Mouse (Mus musculus): ENCODE measurements around the gene Wnt3.

Wnt3 gene

DNA sequence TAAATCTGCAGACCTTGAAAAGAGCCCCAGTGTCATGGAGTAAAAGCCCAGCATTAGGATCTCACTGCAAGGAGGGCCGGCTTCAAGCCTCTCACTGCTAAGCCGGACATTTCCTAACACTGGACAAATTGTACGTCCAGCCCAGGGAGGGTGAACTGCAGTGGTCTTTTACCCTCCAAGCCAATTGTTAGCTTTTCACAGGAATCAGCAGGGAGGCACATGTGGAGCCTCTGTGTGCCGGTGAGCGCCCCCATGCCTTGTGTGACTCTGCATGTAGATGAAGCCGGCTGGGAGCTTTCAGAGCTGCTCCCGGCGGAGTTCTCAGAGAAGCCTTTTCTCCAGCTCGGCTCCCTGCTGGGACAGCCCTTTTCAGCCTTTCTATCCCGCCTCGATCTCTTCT is 66.9 kb downstream of the Wnt3 start:
- DNase-seq (ENCODE audit: low read depth, low spot score), result peak; percentile 57

DNA sequence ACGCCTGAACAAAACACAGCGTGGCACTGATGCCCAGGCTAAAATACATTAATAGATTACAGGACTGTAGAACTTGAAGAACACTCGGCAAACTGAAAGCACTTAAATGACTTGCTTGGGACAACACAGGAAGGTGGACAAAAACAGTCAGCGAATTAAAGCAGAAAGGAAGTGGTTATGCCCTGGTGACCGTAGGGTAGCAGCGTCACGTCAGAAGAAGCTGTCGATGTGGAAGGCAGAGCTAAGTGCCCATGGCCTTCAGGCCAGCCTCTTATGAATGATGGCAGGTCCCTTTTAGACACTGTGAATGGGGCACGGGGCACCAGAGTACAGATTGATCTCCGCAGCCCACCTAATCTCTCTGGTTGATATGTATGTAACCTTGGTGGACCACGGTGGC is 74.3 kb downstream of the Wnt3 start:
- no peak for DNase-seq (ENCODE audit: low read depth, low spot score)

DNA sequence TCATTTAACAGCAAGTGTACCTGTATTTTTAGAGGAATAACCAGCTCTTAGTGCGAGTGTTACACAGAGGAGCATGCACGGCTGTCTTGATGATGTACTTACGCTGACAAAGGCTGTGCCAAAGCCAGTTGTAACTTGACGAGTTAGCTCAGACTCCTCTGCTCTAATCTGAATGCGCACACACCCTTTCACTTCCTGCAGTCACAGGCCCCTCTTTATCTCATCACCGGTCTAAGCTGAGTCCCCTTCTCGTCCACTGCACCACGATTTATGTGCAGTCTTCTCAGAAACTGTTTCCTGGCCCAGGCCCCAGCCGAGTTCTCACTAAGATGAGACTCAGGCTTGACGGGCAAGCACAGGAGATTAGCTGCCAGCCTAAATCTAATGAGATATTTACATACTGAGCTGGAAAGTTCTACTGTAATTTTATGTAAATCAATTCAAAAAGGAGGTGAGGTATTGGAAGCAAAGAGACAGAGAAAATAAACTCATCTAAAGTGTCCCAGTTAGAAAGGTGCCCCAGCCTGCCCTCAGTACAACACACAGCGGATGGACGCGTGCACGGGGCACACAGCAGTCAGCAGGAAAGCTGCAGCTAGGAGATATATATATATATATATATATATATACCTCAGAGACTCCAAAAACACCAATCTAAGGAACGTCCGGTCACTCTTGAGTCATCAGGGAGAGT is 78.8 kb downstream of the Wnt3 start:
- DNase-seq (ENCODE audit: low read depth, low spot score), result no peak

DNA sequence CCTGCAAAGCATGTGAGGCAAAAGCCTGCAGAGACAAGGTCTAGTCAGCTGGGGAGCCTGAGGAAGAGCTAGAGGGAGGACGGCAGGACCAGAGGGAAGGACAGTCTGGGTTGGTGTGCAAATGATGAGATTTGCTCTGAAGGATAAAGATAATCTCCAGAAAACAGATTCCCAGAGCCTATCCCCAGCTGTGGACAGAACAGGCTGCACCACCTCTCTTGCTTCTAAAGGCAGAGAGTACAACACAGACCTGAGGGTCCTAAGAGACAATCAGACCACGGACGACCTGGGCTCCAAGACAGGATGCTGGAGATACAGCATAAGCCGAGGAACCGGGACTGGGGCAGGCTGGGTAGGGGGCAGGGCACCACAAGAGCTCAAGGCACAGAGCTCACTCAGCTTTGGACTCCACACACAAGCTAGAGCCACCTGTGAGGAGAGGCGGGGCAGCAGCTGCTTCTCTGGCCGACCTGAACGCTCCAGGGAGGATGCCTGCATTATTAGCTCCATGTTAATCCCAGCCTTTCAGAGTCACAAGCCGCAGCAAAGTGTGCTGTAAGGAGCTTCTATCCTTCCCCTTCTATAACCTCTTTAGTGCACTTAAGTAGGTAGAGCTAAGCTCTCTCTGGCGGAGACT is 79.5 kb downstream of the Wnt3 start:
- DNase-seq (ENCODE audit: low read depth, low spot score), result no peak

DNA sequence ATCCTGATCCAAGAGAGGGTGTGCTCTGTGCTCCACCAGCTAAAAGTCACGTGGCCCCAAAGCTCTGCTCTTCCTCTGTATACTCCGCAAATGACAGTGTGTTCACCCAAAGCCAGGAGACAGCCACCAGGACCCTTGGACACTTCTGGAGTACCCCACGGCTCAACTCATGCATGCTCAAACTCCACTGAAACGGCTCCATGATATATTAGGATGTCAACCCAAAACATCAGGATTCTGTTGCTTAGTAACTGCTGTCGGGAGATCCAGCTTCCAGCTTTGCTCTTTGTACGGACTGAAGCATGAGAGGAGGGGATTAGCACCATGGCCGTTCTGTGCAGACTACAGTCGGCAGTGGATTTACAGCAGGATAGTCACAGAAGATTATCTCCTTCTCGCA is 80.3 kb downstream of the Wnt3 start:
- no peak for DNase-seq (ENCODE audit: low read depth, low spot score)

DNA sequence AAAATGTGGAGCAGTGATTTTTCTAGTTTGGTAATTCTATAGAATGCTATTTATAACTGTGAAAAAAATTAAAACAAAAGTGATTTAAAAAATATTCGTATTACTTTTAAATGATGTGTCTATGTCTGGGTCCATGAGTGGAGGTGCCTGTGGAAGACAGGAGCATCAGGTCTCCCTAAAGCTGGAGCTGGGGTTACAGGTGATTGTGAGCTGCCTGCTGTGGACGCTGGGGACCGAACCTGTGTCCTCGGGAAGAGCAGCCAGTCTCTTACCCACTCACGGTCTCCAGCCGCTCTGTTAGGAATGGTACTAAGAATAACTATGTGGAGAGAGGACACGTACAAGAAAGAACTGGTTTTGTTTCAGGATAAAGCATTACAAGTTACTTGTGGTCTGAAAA is 82.7 kb downstream of the Wnt3 start:
- DNase-seq (ENCODE audit: low read depth, low spot score), result no peak

DNA sequence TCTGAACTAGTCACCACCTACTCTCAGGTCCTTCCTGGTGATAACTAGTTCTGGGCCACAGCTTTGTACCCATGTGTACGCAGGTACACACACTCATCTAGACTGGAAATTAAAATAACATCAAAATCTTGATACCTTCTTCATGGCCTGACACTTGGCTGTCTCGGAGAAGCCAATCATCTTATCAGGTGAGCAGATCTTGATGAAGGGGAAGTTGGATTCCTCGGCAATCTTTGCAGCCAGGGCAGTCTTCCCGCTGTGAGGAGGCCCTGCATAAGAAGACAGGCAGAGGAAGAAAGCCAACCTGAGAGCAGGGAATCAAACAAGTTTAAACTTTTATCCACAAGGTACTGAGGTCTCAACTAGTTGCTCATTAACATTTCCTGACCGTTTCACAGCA is 84.8 kb downstream of the Wnt3 start:
- DNase-seq (ENCODE audit: low read depth, low spot score), result no peak

DNA sequence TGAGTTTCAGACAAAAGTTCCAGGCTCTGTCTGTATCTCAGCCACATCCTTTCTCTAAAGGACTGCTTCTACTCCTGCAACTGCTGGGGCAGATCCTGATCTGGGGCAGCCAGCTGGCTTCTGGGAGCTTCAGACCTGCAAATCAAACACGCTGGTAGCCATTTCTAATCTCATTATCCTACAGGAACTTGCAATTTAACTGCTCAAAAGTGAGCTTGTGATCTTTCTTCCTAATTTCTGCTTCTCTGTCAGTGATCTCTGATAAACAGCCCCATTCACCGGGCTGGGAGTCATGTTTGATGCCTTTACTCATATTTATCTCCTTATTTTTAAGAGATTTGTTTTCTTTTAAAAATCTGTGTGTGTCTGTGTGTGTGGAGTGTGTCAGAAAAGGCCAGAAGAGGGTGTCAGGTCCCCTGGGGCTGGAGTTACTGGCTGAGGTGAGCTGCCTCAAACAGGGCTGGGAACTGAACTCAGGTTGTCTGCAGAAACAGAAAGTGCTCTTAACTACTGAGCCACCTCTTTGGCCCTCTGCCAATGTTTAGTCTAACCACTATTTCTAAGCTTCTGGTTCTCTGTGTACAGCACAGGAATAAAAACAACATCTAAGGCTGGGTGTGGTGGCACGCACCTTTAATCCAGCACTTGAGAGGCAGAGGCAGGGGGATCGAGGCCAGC is 86.1 kb downstream of the Wnt3 start:
- DNase-seq (ENCODE audit: low read depth, low spot score), result no peak

DNA sequence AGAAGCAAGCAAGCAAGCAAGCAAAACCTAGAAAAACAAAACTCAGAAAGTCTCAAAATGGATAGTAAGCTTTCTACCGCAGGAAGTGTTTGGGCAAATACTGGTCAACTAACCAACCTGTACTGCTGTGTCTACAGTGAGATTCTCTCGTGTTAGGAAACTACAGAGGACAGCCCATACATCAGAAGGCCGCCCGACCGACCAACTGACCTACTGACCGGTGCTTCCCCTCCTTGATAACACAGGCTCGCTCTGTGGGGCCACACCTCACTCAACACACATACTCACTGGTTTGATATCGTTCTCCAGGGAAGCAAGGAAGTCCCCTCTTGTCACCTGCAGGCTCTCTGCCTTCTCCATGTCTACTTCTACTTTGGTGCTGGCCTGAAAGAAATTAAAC is 89.0 kb downstream of the Wnt3 start:
- no peak for DNase-seq (ENCODE audit: low read depth, low spot score)

DNA sequence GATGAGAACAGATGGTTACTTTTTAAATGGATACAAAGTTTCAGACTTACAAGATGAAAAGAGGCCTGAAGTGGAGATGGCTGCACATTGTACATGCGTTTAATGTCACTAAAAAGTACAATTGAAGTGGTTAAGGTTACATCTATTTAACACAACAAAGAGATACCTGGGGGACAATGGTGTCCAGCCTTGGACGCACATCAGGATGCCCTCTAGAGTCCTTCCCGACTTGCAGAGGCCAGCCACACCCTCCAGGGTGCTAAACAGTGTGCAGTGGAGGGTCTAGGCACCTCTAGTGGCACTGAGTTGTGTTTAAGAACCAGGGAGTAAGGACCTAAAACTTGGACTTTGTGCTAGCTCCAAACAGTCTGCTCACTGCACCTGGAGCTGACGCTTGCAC is 90.5 kb downstream of the Wnt3 start:
- DNase-seq (ENCODE audit: low read depth, low spot score), result no peak

DNA sequence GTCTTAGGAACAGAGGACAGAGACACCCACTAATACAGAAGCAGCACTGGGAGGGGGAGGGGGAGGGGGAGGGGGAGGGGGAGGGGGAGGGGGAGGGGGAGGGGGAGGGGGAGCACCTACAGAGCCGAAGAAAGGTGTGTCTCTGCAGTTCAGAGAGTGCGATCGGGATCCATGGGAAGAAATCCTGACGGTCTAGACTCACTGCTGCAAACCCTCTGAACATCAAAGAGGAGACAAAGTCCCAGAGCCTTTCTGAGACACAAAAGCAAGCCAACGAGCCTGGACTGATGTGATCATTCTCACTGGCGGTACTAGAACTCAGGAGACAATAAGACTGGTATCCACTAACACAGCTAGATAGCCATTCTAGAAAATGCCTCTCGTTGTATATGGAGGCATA is 91.4 kb downstream of the Wnt3 start:
- DNase-seq (ENCODE audit: low read depth, low spot score), result no peak

All from embryo, embryonic 11.5 days (tissue).